Mouse (Mus musculus) kidney, postnatal 4 days (tissue): ENCODE data around the gene Slc12a5.

Source experiments
- DNase-seq, 2 experiments: peaks; one replicate each; pipeline ENCODE4 v3.0.0; 2021; ENCODE audit warnings: mixed read lengths in 2 of 2

The Slc12a5 gene

DNA sequence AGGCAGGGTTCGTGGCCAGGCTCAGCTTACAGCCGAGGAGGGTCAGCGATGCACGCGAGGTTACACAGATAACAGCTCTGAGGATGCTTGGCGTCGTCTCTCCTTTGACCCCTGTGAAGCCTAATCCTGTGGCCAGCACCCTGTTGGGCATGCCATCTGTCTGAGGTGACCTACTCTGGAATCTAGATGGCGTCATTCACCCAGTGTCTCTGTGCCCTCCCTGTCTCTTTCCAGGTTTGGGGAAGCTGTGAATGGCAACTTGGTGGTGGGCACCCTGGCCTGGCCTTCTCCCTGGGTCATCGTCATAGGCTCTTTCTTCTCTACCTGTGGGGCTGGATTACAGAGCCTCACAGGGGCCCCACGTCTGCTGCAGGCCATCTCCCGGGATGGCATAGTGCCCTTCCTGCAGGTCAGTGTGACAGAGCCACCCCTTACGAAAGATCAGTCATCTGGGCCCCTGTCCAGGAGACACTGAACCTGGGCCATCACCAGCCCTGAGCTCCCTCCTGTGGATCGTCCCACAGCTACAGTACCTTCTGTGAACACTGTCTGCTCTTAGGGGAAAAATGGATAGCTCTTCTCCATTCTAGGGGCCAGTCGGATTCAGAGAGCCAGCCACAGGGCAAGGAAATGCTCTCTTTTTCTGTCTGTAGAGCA lies 25.9 kb downstream of the Slc12a5 start:
- no peak for DNase-seq

DNA sequence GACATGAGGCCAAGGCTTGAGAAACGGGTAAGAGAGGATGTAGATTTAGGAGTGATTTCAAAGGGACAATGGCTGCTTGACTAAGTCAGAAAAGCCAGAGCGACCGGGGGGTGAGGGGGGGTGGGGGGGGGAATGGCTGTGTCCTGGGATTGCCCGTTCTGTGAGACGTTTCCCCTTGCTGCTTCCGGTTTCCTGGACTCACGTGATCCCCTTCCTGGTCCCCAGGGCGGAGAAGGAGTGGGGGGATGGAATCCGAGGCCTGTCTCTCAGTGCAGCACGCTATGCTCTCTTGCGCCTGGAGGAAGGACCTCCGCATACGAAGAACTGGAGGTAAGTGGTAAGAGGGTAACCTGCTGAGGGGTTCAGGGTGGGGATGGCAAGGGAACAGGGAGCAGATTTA lies 28.2 kb downstream of the Slc12a5 start:
- DNase-seq: peak in 1 of 2 experiments; percentile 48

DNA sequence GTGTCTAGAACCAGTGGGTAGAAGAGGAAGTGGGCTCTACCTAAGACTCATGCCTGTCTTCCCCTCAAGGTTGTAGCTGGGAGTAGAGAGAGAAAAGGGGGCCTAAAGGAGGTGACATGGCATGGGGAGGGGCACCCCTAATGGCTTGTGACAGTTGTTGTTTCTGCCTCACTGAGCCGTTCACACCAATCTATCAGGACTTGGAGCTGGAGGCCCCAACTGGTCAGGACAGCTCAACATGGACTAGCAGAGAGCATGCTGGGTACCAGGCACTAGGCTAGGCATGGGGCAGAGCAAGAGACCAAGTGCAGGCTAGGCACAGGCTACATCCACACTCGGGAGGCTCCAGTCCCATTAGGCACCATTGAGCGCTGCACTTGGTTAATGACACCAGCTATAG lies 30.5 kb downstream of the Slc12a5 start:
- no peak for DNase-seq

DNA sequence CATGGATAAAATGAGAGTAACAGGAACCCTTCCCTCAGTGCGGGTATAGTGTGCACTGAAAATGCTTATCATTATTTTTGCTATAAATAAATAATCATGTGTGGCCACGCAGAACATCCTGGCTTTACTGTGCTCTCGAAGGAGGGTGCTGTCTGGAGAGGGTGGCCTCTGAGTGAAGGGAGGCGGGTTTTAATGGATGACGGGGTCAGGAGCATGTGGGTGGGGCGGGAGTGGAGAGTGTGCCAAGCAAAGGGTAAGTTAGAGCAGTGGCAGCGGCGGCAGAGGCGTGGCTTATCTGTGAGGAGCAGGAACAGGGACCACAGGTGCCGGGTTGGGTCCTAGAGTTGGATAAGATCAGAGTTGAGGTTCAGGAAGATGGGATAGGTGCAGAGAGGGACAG lies 31.2 kb downstream of the Slc12a5 start:
- DNase-seq: no peak

DNA sequence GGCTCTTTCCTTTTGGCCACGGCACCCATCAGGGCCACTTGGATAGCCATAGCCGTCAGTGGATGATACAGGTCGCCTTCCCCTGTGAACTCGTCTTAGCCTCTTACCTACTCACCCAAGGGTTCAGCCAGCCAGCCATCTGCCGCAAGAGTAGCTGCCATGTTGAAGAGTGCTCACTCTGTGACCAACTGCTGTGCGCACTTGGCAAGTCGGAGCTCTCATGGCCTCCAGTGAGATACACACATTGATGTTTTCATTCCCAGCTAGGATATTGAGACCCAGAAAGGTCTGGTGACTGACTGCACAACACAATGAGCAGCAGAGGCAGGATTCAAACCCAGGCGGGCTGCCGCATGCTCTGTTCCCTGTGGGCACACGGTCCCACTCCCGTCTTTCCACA lies 33.6 kb downstream of the Slc12a5 start:
- no peak for DNase-seq

DNA sequence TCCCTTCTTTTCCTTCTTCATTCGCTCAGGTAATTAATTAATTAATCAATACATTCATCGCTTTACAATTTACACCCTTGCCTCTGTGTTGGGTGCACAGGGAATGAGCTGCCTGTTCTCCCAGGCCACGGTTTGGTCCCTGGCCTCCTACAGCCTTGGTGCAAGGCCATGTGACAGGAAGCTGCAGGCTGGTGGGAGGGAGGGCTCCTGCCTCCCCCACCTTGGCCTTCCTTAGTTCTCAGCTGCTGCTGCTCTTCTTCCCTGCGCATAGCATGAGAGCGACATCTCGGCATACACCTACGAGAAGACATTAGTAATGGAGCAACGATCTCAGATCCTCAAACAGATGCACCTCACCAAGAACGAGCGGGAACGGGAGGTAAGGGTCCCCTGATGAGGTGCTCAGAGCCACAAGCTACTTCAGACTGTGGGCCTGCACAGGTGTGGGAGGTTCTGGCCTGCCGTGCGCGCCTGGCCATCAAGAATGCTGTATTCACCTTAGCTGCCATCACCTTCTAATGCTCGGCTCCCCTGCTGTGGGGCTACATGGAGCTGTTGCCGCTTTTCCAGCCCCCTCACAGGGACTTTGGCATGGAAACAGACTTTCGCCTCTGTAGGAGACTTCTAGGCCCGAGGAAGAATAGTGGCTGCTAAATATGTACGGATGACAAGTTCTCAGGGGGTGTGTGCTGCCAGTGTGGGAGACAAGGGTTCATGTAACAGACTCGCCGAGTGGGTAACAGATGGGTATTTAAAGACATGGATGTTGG lies 34.2 kb downstream of the Slc12a5 start:
- DNase-seq: no peak

DNA sequence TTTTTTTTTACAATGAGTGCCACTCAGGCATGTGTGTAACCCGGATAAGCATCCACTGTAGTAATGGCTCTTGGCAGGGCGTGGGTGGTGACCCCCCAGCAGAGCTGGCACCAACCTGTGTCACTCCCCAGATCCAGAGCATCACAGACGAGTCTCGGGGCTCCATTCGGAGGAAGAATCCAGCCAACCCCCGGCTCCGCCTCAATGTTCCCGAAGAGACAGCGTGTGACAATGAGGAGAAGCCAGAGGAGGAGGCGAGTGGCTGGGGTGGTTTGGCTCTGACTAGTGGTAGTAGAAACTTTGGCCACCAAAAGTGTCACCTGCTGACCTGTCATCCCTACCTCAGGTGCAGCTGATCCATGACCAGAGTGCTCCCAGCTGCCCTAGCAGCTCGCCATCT lies 35.4 kb downstream of the Slc12a5 start:
- no peak for DNase-seq

DNA sequence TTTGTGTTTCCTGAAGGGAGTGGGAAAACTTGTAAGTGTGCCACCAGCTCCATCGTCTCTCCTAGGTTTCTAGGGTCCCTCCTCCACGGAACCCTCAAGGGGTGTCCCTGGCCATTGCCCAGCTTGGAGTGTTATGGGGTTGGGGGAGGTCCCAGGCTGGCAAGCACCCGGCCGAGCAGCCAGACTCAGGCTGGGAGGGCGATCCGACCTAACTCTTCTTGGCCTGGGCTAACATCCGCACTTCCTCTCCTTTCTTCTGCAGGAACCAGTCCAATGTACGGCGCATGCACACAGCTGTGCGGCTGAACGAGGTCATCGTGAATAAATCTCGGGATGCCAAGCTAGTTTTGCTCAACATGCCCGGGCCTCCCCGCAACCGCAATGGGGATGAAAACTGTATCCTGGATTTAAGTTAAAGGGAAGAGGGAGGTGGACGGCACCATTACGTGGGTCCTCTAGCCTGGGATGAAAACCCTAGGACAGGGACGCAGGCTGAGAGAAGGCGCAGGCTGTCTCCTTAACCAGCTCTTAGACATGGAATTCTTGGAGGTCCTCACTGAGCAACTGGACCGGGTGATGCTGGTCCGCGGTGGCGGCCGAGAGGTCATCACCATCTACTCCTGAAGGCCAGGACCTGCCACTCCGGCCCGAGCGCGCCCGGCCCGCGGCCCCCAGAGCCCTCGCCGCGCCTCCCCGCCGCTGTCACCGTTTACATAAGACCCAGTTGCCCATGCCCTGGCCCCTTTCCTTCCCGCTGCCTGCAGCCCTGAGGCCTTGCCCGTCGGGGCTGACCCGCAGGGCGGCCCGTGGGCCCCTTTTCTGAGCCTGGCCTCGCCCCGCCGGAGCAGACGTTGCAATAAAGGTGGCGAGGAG lies 36.5 kb downstream of the Slc12a5 start:
- peak in 1 of 2 experiments; percentile 42 for DNase-seq

DNA sequence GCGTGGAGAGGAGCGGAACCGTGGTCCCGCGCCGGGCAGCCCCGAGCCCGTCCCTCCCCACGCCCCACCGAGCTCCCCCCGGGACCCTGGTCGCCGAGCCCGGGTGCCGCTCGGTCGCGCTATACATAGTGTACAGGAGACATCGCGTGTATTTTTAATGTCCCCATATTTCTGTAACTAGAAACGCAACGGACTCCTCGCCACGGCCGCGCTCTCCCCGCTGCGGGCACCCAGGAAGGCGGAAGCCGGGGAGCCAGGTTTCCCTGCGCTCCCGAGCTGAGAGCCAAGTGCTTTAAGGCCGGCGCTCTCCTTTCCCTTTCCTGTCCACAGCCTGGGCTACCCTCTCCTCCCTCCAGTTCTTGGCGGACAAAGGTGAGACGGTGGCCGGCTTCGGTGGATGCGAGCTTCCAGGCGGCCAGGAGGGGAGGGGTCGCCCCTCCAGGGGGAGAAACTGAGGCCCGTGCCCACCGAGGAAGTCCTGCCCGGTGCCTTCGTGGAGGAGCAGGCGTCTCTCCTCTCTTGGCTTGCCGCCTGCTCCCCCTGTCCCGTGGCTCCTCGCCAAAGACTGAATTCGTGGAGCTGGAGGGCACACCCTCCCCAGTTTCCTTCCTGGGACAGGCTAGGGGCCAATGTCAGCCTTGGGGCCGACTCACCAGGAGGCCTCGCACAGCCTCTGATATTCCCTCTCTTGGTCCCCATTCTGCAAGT lies 37.3 kb downstream of the Slc12a5 start:
- DNase-seq: peak; percentile 49 to 53

DNA sequence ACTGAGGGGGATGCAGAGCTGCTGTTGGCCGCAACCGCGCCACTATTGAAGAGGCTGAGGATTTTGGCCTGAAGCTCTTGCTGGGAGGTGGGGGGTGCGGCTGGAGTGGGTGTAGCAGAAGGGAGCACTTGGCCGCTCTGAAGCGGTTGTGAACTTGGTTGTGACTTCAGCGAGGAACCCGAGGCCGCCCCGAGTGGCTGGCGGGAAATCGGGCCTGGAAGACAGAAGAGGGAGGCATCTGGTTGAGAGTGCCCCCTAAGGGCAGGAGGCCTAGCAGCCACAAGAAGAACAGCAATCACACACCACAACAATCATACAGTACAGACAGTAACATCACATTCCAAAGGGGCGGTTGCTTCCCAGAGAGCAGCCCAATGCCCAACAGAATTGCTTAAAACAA lies 41.4 kb downstream of the Slc12a5 start:
- DNase-seq: no peak

DNA sequence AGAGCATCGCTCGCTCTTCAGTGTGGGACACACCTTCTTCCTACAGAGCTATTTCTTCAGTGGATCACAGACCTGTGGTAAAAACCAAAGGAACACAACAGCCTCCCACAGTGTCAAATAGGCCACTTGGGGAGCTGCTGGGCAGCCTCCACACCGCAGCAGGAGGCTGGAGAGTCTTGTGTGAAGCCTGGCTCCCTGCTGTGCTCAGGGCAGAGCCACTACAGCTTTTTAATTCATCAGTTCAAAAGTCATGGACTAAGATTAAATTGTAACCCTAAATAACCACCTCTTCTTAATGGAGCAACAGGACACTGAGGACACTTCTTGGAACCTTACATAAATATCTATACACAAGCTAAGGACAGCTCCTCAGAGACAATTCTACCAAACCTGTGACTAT lies 42.5 kb downstream of the Slc12a5 start:
- no peak for DNase-seq

DNA sequence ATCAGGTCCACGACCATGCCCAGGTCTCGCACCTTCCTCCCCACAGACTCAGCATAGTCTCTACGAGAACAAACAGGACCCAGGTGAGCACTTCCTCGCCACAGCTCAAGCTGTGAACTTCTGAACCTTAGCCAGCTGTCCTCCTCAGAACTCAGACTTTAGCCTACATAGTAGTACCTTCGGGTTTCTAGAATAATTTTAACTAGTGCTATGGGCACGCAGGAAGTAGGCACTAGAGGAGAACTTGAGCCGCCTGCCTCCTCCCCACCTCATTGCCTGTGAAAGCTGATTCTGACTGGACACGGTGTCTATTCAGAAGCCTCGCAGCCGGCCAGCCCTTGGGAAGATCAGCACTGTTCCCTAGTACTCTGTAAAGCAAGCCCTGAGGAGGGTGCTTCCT lies 43.6 kb downstream of the Slc12a5 start:
- DNase-seq: no peak

DNA sequence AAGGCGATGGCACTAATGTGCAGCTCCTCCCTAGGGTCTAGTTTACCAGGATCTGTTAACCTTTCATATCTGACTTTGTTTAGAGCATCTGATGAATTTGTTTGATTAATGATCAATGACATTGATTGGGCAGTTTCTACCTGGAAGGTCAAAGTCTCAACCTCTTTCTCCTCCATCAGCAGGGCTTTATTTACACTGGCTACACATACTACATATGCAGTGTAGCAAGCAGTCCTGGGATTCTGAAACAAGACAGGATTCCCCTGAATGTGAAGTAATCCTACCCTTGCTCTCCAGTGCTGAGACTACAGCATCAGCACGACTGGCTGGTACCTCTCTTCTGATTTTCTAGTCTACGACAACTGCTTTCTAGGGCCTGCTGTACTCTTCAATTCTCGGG lies 46.2 kb downstream of the Slc12a5 start:
- no peak for DNase-seq

DNA sequence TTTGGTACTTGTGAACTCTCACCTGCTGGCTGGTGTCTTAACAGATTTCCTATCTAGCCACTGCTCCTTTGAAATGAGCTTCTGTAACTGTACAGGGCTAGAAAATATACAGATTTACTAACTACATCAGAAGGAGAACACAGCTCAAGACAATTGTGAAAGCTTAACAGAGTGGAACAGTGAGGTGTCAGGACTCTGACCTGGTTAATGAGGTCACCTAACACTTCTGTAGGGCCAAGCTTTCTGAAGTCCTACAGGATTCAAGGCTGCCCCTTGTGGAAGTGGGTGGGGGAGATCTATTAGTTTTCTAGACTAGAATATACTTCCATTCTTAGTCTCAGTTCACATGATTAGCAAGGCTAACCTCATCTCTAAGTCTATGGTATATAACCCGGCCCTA lies 47.4 kb downstream of the Slc12a5 start:
- DNase-seq: no peak

DNA sequence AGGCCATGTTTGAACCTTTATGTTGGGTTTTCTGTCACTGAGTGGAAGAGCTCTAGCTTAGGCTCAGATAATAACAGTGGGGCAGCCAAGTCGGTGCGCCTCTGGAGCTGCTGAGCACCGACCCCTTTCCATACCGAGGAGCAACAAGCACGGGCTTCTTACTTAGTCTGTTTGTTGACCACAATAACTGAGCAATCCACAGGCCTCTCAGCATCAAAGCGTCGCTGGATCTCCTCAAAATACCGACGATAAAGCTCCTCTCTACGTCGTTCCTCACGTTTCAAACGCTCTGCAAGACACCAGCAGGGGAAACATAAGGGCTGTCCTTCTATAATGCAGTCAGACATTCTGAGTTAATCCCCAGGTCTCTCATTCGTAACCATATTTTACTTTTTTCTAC lies 48.6 kb downstream of the Slc12a5 start:
- no peak for DNase-seq

DNA sequence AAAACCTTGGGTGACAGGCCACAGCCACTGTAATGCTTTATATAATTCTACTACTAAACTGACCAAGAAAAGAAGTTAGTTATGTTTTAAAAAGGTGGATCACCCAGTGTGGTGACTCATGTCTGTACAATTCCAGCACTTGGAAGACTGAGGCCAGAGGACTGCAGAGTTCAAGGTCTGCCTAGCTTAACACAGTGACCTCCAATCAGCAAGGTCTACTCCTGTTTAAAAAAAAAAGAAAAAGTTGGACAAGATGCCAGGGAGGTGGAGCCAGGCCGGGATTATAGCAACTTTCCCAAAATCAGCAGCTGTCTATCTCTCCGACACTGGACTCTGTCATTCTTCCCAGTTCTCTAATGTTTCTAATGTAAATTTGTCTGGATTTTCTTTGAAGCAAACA lies 49.0 kb downstream of the Slc12a5 start:
- no peak for DNase-seq

DNA sequence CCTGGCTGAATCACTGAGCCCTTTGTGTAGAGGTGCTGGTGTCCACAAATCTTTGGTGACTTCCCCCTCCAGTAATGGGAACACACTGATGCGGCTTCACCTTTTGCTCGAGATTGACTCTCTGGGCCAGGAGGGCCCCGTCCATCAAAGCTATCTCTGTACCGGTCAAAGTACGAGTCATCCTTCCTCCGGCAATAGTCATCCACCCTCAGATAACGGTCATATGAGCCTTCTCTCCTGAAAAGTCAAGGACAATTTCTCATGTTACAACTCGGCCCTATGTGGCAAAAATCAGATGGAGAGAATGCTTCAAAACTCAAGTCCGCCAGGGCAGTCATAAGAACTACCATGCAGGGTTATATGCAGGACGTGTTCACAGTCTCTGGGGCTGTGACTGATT lies 49.7 kb downstream of the Slc12a5 start:
- no peak for DNase-seq

DNA sequence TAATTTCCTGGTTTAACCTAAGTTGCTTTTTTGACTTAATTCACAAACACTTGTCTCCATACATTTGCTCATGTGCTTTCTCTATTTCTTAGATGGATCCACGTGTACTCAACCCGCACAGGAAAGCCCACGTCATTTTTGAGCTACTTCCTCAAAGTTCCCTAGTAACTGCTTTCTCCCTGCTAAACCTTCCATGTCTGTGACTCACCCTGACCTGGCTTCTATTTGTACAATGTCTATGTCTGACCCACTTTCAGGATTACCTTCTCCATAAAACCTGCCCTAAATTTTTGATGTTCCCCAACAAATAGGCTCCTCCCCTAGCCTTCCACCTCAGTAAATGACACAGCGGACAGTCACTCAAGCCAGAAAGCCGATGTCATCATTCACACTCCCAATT lies 54.3 kb downstream of the Slc12a5 start:
- no peak for DNase-seq

DNA sequence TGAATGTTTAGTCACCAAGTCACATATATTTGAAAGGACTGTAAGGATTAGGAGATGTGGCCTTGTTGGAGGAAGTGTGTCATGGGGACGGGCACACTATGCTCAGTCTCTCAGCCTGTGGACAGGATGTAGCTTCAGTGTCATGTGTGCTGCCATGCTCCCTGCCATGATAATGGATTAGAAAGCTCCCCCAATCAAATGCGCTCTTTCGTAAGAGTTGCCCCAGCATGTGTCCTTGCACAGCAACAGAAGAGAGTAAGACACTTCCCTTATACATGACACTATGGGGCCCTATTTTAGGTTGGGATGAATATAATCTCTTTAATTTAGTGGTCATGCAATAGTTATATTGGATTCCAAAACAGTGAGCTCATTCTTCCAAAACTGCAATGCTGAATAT lies 59.9 kb downstream of the Slc12a5 start:
- DNase-seq: no peak

DNA sequence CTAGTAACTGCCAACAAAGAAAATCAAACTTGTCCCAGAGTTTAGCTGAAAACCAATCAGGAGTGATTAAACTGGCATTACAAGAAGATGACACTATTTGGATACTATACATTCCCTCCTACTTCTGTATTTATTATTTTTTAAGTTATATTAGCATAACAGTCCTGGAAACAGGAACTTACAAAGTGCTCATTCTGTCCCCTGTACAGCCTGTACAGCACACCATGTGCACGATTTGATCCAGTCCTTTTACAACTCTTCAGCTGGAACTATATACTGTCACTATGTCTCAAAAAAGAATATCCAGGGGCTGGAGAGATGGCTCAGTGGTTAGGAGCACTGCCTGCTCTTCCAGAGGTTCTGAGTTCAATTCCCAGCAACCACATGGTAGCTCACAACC lies 66.6 kb downstream of the Slc12a5 start:
- no peak for DNase-seq

DNA sequence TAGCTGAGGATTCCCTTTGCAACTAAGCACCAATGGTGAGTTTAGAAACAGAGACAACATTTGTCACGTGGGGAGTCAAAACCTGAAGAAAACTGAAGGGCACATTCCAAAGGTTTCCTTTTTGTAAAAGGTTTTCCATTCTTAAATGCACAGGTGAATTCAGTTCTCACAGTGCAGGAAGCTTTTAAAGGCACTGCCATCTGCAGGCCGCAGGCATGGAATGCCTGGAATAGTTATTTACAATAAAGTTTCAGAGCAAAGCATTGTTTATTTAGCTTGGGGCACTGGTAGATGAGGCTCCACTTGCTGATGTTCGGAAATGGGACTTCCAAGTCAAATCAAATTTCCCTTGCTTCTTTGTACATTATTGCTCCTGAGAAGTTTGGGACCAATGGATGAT lies 71.9 kb downstream of the Slc12a5 start:
- peak; percentile 16 to 32 for DNase-seq

DNA sequence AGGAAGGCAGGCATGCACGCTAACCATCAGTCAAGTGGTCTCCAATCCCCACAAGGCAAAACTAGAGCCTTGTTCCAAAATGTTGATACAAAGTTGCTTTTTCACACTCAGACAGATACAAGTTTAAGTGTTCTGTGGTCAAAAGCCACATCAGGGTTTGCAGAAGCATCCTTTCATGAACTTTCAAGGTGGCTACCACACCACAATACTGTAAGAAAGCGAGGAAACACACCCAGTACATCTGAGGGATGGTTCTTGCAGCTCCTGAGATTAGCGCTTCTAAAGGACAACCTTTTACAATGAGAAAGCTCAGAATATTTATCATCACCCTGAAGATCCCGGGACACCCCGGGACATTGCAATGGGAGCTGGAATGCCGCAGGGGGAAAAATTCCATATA lies 72.7 kb downstream of the Slc12a5 start:
- DNase-seq: no peak
